20 mouse cellular contexts compared by ENCODE assay signal in the genomic region with DNA sequence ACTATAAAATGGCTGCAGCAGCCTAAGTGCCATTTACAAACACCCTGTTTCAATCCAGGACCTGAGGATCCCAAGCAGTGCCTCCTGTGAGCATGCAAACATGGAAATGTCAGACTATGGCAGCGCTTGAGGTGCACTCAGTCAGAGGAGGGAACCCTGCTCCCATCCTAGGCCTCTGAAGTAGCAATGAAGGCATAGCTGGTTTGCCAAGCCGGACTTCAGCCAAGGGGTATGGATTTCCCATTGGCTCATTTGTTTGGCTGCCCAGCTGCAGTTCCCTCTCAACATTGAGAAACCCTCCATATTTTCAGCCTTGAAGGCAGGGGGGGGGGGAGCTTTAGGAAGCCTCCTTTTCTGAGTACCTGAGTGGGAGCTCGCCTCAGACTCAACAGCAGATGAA. TPM values are rescaled to one million over a fixed set of nuclear protein-coding genes. Genes with fewer than 3 reads are reported as not detected.
"Had no signal": no experiment of that assay in that cellular context is flagged by ENCODE, and none has a peak within 500 bp of the region (broad histone marks: within the 10 kb centered on the region; RNA-seq: fewer than 3 reads in every experiment).

No protein-coding gene starts in this region.

- H3K4me3 ChIP-seq: layer of hippocampus, adult 2 months; limb, embryonic 15.5 days; liver, embryonic 15.5 days; midbrain, embryonic 10.5 days; myocyte; neural tube, embryonic 15.5 days had no signal

- H3K27ac ChIP-seq: layer of hippocampus, adult 2 months; limb, embryonic 15.5 days; liver, embryonic 15.5 days; midbrain, embryonic 10.5 days; neural tube, embryonic 15.5 days had no signal

- H3K27me3 ChIP-seq: limb, embryonic 15.5 days; liver, embryonic 15.5 days; neural tube, embryonic 15.5 days had no signal

- H3K4me1 ChIP-seq: midbrain, embryonic 10.5 days; neural tube, embryonic 15.5 days had no signal

- DNase-seq: kidney, postnatal 10 days; kidney, postnatal 4 days; lung, embryonic 14.5 days; lung, postnatal 10 days; lung, postnatal 4 days; midbrain, embryonic 14.5 days; right cerebral cortex, adult 18-20 months; right cerebral cortex, postnatal 25 days; thymus, adult 18-20 months; thymus, postnatal 25 days had no signal

RNA-seq across cellular contexts. Expression of gene Tigd4, which starts 35.1 kb away (rescaled TPM):
- total RNA-seq: left cerebral cortex, postnatal 14 days; megakaryocyte, adult 5-6 weeks had no signal
- polyA plus RNA-seq: kidney, embryonic 14.5 days; limb, embryonic 11.5 days; midbrain, embryonic 10.5 days; midbrain, embryonic 14.5 days had no signal
